Mouse (Mus musculus): ENCODE results near the gene Doxl2. TPM values are rescaled to one million over a fixed set of nuclear protein-coding genes. Genes with fewer than 3 reads are reported as not detected.

Gene Doxl2
- total RNA-seq (2014; rRNA removed) (not detected in 2 replicates), polyA plus RNA-seq (2015; fragmentation: Nextera tagmentation; extraction: Ambion mirVana) (not detected in 2 replicates)

- no peak within 1 kb of the TSS for H3K9ac ChIP-seq (replicated peaks; ENCODE audit: low read length)
- ATAC-seq = no peak
- WGBS = 90% methylated on average over 2 of the region's 2 CpGs
- H3K4me1 ChIP-seq (ENCODE audit: insufficient read depth, low read length) = no peaks in the 10 kb centered on the region
- H3K36me3 ChIP-seq (ENCODE audit: insufficient read depth, low read length) = no peaks in the 10 kb centered on the region
- no peak within 1 kb of the TSS for H3K27ac ChIP-seq
- TF ChIP-seq CTCF (IDR thresholded peaks at IDR 0.05; ENCODE audit: low read depth) = no peak
- H3K4me2 ChIP-seq (ENCODE audit: low read depth, low read length) = no peak within 1 kb of the TSS
- H3K4me3 ChIP-seq (ENCODE audit: low read length) = no peak within 1 kb of the TSS
- no peak for DNase-seq (ENCODE audit: low spot score)
- no peaks in the 10 kb centered on the region for H3K27me3 ChIP-seq (ENCODE audit: insufficient read depth, low read length)
- no peaks in the 10 kb centered on the region for H3K9me3 ChIP-seq (ENCODE audit: low read length)
Measured at GRCm38 (mm10) chr6:48974663-48975062, at the start of gene Doxl2. TSS of gene Doxl2 (plus strand) at chr6:48974963.

- no peaks in the 10 kb centered on the region for H3K9me3 ChIP-seq (ENCODE audit: low read length)
- H3K4me1 ChIP-seq (ENCODE audit: insufficient read depth, low read length) = no peaks in the 10 kb centered on the region
- WGBS = 89% methylated on average over 5 of the region's 5 CpGs
- H3K4me3 ChIP-seq (ENCODE audit: low read length) = no peak within 1 kb of the TSS
- no peaks in the 10 kb centered on the region for H3K36me3 ChIP-seq (ENCODE audit: insufficient read depth, low read length)
- no peak for TF ChIP-seq CTCF (IDR thresholded peaks at IDR 0.05; ENCODE audit: low read depth)
- ATAC-seq = no peak
- no peaks in the 10 kb centered on the region for H3K27me3 ChIP-seq (ENCODE audit: insufficient read depth, low read length)
- H3K9ac ChIP-seq (replicated peaks; ENCODE audit: low read length) = no peak within 1 kb of the TSS
- no peak within 1 kb of the TSS for H3K4me2 ChIP-seq (ENCODE audit: low read depth, low read length)
- no peak for DNase-seq (ENCODE audit: low spot score)
- H3K27ac ChIP-seq = no peak within 1 kb of the TSS
Measured at GRCm38 (mm10) chr6:48929595-48929994, 45.2 kb upstream of the Doxl2 start, which contains the start of gene 1600015I10Rik. TSS of gene 1600015I10Rik (plus strand) at chr6:48929895.

GRCm38 (mm10) chr6:48949596-48949995, 25.2 kb upstream of the Doxl2 start:
- Histone ChIP-seq H3K9ac (replicated peaks; ENCODE audit: low read length) (no peak overlapping the region), H3K4me3 (ENCODE audit: low read length) (no peak overlapping the region), H3K9me3 (ENCODE audit: low read length) (no peaks in the 10 kb centered on the region), H3K27ac (no peak overlapping the region), H3K36me3 (ENCODE audit: insufficient read depth, low read length) (no peaks in the 10 kb centered on the region), H3K4me2 (ENCODE audit: low read depth, low read length) (no peak overlapping the region), H3K27me3 (ENCODE audit: insufficient read depth, low read length) (no peaks in the 10 kb centered on the region), H3K4me1 (ENCODE audit: insufficient read depth, low read length) (no peaks in the 10 kb centered on the region)
- no peak for TF ChIP-seq CTCF (IDR thresholded peaks at IDR 0.05; ENCODE audit: low read depth)
- DNase-seq (ENCODE audit: low spot score) = no peak
- 69% methylated on average over 2 of the region's 2 CpGs for WGBS
- no peak for ATAC-seq

- no peak for ATAC-seq
- TF ChIP-seq CTCF (IDR thresholded peaks at IDR 0.05; ENCODE audit: low read depth) = no peak
- Histone ChIP-seq H3K27ac (no peak overlapping the region), H3K4me2 (ENCODE audit: low read depth, low read length) (no peak overlapping the region), H3K4me1 (ENCODE audit: insufficient read depth, low read length) (no peaks in the 10 kb centered on the region), H3K27me3 (ENCODE audit: insufficient read depth, low read length) (no peaks in the 10 kb centered on the region), H3K9ac (replicated peaks; ENCODE audit: low read length) (no peak overlapping the region), H3K36me3 (ENCODE audit: insufficient read depth, low read length) (no peaks in the 10 kb centered on the region), H3K9me3 (ENCODE audit: low read length) (no peaks in the 10 kb centered on the region), H3K4me3 (ENCODE audit: low read length) (no peak overlapping the region)
- 88% methylated on average over 5 of the region's 5 CpGs for WGBS
- no peak for DNase-seq (ENCODE audit: low spot score)
Measured at GRCm38 (mm10) chr6:48950676-48951075, 24.1 kb upstream of the Doxl2 start.

- WGBS = 90% methylated on average over 6 of the region's 6 CpGs
- TF ChIP-seq CTCF (IDR thresholded peaks at IDR 0.05; ENCODE audit: low read depth) = no peak
- no peaks in the 10 kb centered on the region for H3K4me1 ChIP-seq (ENCODE audit: insufficient read depth, low read length)
- H3K27ac ChIP-seq = no peak overlapping the region
- DNase-seq (ENCODE audit: low spot score) (no peak), ATAC-seq (no peak)
- H3K9ac ChIP-seq (replicated peaks; ENCODE audit: low read length) = no peak overlapping the region
- H3K36me3 ChIP-seq (ENCODE audit: insufficient read depth, low read length) = no peaks in the 10 kb centered on the region
- no peak overlapping the region for H3K4me2 ChIP-seq (ENCODE audit: low read depth, low read length)
- H3K9me3 ChIP-seq (ENCODE audit: low read length) = no peaks in the 10 kb centered on the region
- no peak overlapping the region for H3K4me3 ChIP-seq (ENCODE audit: low read length)
- H3K27me3 ChIP-seq (ENCODE audit: insufficient read depth, low read length) = no peaks in the 10 kb centered on the region
Measured at GRCm38 (mm10) chr6:48951630-48952029, 23.1 kb upstream of the Doxl2 start.

GRCm38 (mm10) chr6:48953220-48953619, 21.5 kb upstream of the Doxl2 start:
- H3K4me1 ChIP-seq (ENCODE audit: insufficient read depth, low read length) = no peaks in the 10 kb centered on the region
- no peak overlapping the region for H3K4me3 ChIP-seq (ENCODE audit: low read length)
- H3K9ac ChIP-seq (replicated peaks; ENCODE audit: low read length) = no peak overlapping the region
- no peak for ATAC-seq
- no peak for TF ChIP-seq CTCF (IDR thresholded peaks at IDR 0.05; ENCODE audit: low read depth)
- no peaks in the 10 kb centered on the region for H3K9me3 ChIP-seq (ENCODE audit: low read length)
- no peak for DNase-seq (ENCODE audit: low spot score)
- H3K27me3 ChIP-seq (ENCODE audit: insufficient read depth, low read length) = no peaks in the 10 kb centered on the region
- H3K4me2 ChIP-seq (ENCODE audit: low read depth, low read length) = no peak overlapping the region
- H3K36me3 ChIP-seq (ENCODE audit: insufficient read depth, low read length) = no peaks in the 10 kb centered on the region
- WGBS = 87% methylated on average over 5 of the region's 5 CpGs
- H3K27ac ChIP-seq = no peak overlapping the region

- H3K36me3 ChIP-seq (ENCODE audit: insufficient read depth, low read length) = no peaks in the 10 kb centered on the region
- TF ChIP-seq CTCF (IDR thresholded peaks at IDR 0.05; ENCODE audit: low read depth) = no peak
- DNase-seq (ENCODE audit: low spot score) = no peak
- no peaks in the 10 kb centered on the region for H3K27me3 ChIP-seq (ENCODE audit: insufficient read depth, low read length)
- no peaks in the 10 kb centered on the region for H3K4me1 ChIP-seq (ENCODE audit: insufficient read depth, low read length)
- no peak overlapping the region for H3K27ac ChIP-seq
- H3K4me3 ChIP-seq (ENCODE audit: low read length) = no peak overlapping the region
- no peaks in the 10 kb centered on the region for H3K9me3 ChIP-seq (ENCODE audit: low read length)
- H3K9ac ChIP-seq (replicated peaks; ENCODE audit: low read length) = no peak overlapping the region
- 78% methylated on average over 5 of the region's 5 CpGs for WGBS
- no peak overlapping the region for H3K4me2 ChIP-seq (ENCODE audit: low read depth, low read length)
- ATAC-seq = no peak
Measured at GRCm38 (mm10) chr6:48954211-48954610, 20.6 kb upstream of the Doxl2 start.

All from hindbrain, postnatal 0 days (tissue).